Mouse (Mus musculus): Measurements from ENCODE around the gene Gpr119. TPM values are rescaled to one million over a fixed set of nuclear protein-coding genes. Genes with fewer than 3 reads are reported as not detected.

Gene Gpr119
- not detected in 2 replicates for polyA plus RNA-seq (2016; fragmentation: Nextera tagmentation; extraction: Ambion mirVana)

GRCm38 (mm10) chrX:48674171-48674570 is at the start of gene Gpr119:
Gpr119 (minus strand) TSS chrX:48674478.
- Histone ChIP-seq H3K9me3 (replicated peaks) (no peaks in the 10 kb centered on the region), H3K9ac (no peak within 1 kb of the TSS), H3K4me2 (no peak within 1 kb of the TSS), H3K36me3 (no peaks in the 10 kb centered on the region), H3K27me3 (replicated peaks) (no peaks in the 10 kb centered on the region), H3K27ac (no peak within 1 kb of the TSS), H3K4me1 (no peaks in the 10 kb centered on the region), H3K4me3 (no peak within 1 kb of the TSS)
- no peak for ATAC-seq
- 48% methylated on average over 4 of the region's 4 CpGs for WGBS (ENCODE audit: insufficient replicate concordance)

- Histone ChIP-seq H3K27ac (no peak overlapping the region), H3K4me1 (no peaks in the 10 kb centered on the region), H3K4me3 (no peak overlapping the region), H3K9me3 (replicated peaks) (no peaks in the 10 kb centered on the region), H3K27me3 (replicated peaks) (no peaks in the 10 kb centered on the region), H3K9ac (no peak overlapping the region), H3K36me3 (peaks cover 40% of the 10 kb centered on the region), H3K4me2 (no peak overlapping the region)
- no peak for ATAC-seq
- 82% methylated on average over 8 of the region's 8 CpGs for WGBS (ENCODE audit: insufficient replicate concordance)
Measured at GRCm38 (mm10) chrX:48712846-48713245, 38.6 kb upstream of the Gpr119 start.

GRCm38 (mm10) chrX:48709701-48710100 is 35.4 kb upstream of the Gpr119 start:
- no peak overlapping the region for H3K9ac ChIP-seq
- no peak overlapping the region for H3K4me2 ChIP-seq
- WGBS (ENCODE audit: insufficient replicate concordance): 86% methylated on average over 10 of the region's 10 CpGs
- no peaks in the 10 kb centered on the region for H3K4me1 ChIP-seq
- H3K4me3 ChIP-seq: no peak overlapping the region
- no peaks in the 10 kb centered on the region for H3K9me3 ChIP-seq (replicated peaks)
- no peak overlapping the region for H3K27ac ChIP-seq
- no peak for ATAC-seq
- H3K27me3 ChIP-seq (replicated peaks): no peaks in the 10 kb centered on the region
- peaks cover 44% of the 10 kb centered on the region for H3K36me3 ChIP-seq

GRCm38 (mm10) chrX:48694864-48695371 is 20.6 kb upstream of the Gpr119 start, which contains the start of gene Rbmx2:
Rbmx2 (plus strand) TSS chrX:48695004.
- H3K4me3 ChIP-seq: peak within 1 kb of the TSS; percentile 67
- H3K9ac ChIP-seq: peak within 1 kb of the TSS; percentile 73
- no peaks in the 10 kb centered on the region for H3K27me3 ChIP-seq (replicated peaks)
- peaks cover 9% of the 10 kb centered on the region for H3K4me1 ChIP-seq
- peak within 1 kb of the TSS; percentile 88 for H3K27ac ChIP-seq
- H3K9me3 ChIP-seq (replicated peaks): no peaks in the 10 kb centered on the region
- H3K36me3 ChIP-seq: peaks cover 11% of the 10 kb centered on the region
- ATAC-seq: peak; percentile 97
- WGBS (ENCODE audit: insufficient replicate concordance): 6% methylated on average over 42 of the region's 42 CpGs
- peak within 1 kb of the TSS; percentile 73 for H3K4me2 ChIP-seq

GRCm38 (mm10) chrX:48694460-48694859 is 20.2 kb upstream of the Gpr119 start:
- H3K4me2 ChIP-seq: peak overlapping the region; percentile 73
- peak overlapping the region; percentile 67 for H3K4me3 ChIP-seq
- peaks cover 11% of the 10 kb centered on the region for H3K36me3 ChIP-seq
- peak overlapping the region; percentile 73 for H3K9ac ChIP-seq
- no peak overlapping the region; the same call in 1 of the 2 replicates for H3K27ac ChIP-seq
- WGBS (ENCODE audit: insufficient replicate concordance): 14% methylated on average over 6 of the region's 6 CpGs
- no peaks in the 10 kb centered on the region for H3K9me3 ChIP-seq (replicated peaks)
- H3K4me1 ChIP-seq: peaks cover 9% of the 10 kb centered on the region
- H3K27me3 ChIP-seq (replicated peaks): no peaks in the 10 kb centered on the region
- peak; percentile 73 for ATAC-seq

- Histone ChIP-seq H3K4me3 (no peak overlapping the region), H3K27me3 (replicated peaks) (no peaks in the 10 kb centered on the region), H3K36me3 (no peaks in the 10 kb centered on the region), H3K4me1 (0 out of 2 replicates have a peak, but pooled peaks cover 4% of the 10 kb centered on the region), H3K4me2 (no peak overlapping the region), H3K27ac (no peak overlapping the region), H3K9me3 (replicated peaks) (no peaks in the 10 kb centered on the region), H3K9ac (no peak overlapping the region)
- ATAC-seq: peak; percentile 58; the same call in 1 of the 2 replicates
- 49% methylated on average over 5 of the region's 5 CpGs for WGBS (ENCODE audit: insufficient replicate concordance)
Measured at GRCm38 (mm10) chrX:48683857-48684256, 9.6 kb upstream of the Gpr119 start.

GRCm38 (mm10) chrX:48683451-48683850 is 9.2 kb upstream of the Gpr119 start:
- no peak overlapping the region for H3K4me3 ChIP-seq
- no peaks in the 10 kb centered on the region for H3K27me3 ChIP-seq (replicated peaks)
- no peak overlapping the region for H3K4me2 ChIP-seq
- no peaks in the 10 kb centered on the region for H3K36me3 ChIP-seq
- WGBS (ENCODE audit: insufficient replicate concordance): 17% methylated on average over 3 of the region's 3 CpGs
- H3K27ac ChIP-seq: no peak overlapping the region
- ATAC-seq: no peak
- H3K9me3 ChIP-seq (replicated peaks): no peaks in the 10 kb centered on the region
- H3K9ac ChIP-seq: no peak overlapping the region
- H3K4me1 ChIP-seq: 0 out of 2 replicates have a peak, but pooled peaks cover 4% of the 10 kb centered on the region

- WGBS (ENCODE audit: insufficient replicate concordance): 37% methylated on average over 3 of the region's 3 CpGs
- Histone ChIP-seq H3K27ac (no peak overlapping the region), H3K9me3 (replicated peaks) (no peaks in the 10 kb centered on the region), H3K4me1 (no peaks in the 10 kb centered on the region), H3K4me2 (no peak overlapping the region), H3K36me3 (no peaks in the 10 kb centered on the region), H3K9ac (no peak overlapping the region), H3K27me3 (replicated peaks) (no peaks in the 10 kb centered on the region), H3K4me3 (no peak overlapping the region)
- no peak for ATAC-seq
Measured at GRCm38 (mm10) chrX:48671714-48672113, 2.6 kb downstream of the Gpr119 start.

GRCm38 (mm10) chrX:48669588-48669987 is 4.7 kb downstream of the Gpr119 start:
- 61% methylated on average over 3 of the region's 3 CpGs for WGBS (ENCODE audit: insufficient replicate concordance)
- H3K9me3 ChIP-seq (replicated peaks): no peaks in the 10 kb centered on the region
- no peaks in the 10 kb centered on the region for H3K36me3 ChIP-seq
- no peaks in the 10 kb centered on the region for H3K4me1 ChIP-seq
- H3K27ac ChIP-seq: no peak overlapping the region
- ATAC-seq: no peak
- no peak overlapping the region for H3K4me3 ChIP-seq
- H3K27me3 ChIP-seq (replicated peaks): no peaks in the 10 kb centered on the region
- no peak overlapping the region for H3K9ac ChIP-seq
- no peak overlapping the region for H3K4me2 ChIP-seq

- H3K36me3 ChIP-seq: no peaks in the 10 kb centered on the region
- H3K27ac ChIP-seq: no peak overlapping the region
- no peak for ATAC-seq
- no peak overlapping the region for H3K4me2 ChIP-seq
- H3K9ac ChIP-seq: no peak overlapping the region
- WGBS (ENCODE audit: insufficient replicate concordance): 37% methylated on average over 6 of the region's 6 CpGs
- no peaks in the 10 kb centered on the region for H3K9me3 ChIP-seq (replicated peaks)
- no peaks in the 10 kb centered on the region for H3K27me3 ChIP-seq (replicated peaks)
- H3K4me1 ChIP-seq: no peaks in the 10 kb centered on the region
- H3K4me3 ChIP-seq: no peak overlapping the region
Measured at GRCm38 (mm10) chrX:48666807-48667206, 7.5 kb downstream of the Gpr119 start.

- Histone ChIP-seq H3K4me2 (no peak overlapping the region), H3K36me3 (no peaks in the 10 kb centered on the region), H3K9me3 (replicated peaks) (no peaks in the 10 kb centered on the region), H3K27ac (no peak overlapping the region), H3K27me3 (replicated peaks) (no peaks in the 10 kb centered on the region), H3K4me3 (no peak overlapping the region), H3K9ac (no peak overlapping the region), H3K4me1 (no peaks in the 10 kb centered on the region)
- WGBS (ENCODE audit: insufficient replicate concordance): 79% methylated on average over 2 of the region's 2 CpGs
- no peak for ATAC-seq
Measured at GRCm38 (mm10) chrX:48644122-48644521, 30.2 kb downstream of the Gpr119 start.

GRCm38 (mm10) chrX:48637032-48637431 is 37.2 kb downstream of the Gpr119 start:
- Histone ChIP-seq H3K36me3 (no peaks in the 10 kb centered on the region), H3K4me3 (no peak overlapping the region), H3K27me3 (replicated peaks) (no peaks in the 10 kb centered on the region), H3K9ac (no peak overlapping the region), H3K27ac (no peak overlapping the region), H3K4me2 (no peak overlapping the region), H3K4me1 (no peaks in the 10 kb centered on the region), H3K9me3 (replicated peaks) (no peaks in the 10 kb centered on the region)
- ATAC-seq: no peak
- WGBS (ENCODE audit: insufficient replicate concordance): 45% methylated on average over 2 of the region's 2 CpGs

GRCm38 (mm10) chrX:48624054-48624420 is 50.2 kb downstream of the Gpr119 start:
- Histone ChIP-seq H3K4me2 (peak overlapping the region; percentile 76), H3K4me1 (no peaks in the 10 kb centered on the region; the same call in 1 of the 2 replicates), H3K36me3 (no peaks in the 10 kb centered on the region), H3K9ac (peak overlapping the region; percentile 66), H3K27ac (no peak overlapping the region), H3K27me3 (replicated peaks) (no peaks in the 10 kb centered on the region), H3K9me3 (replicated peaks) (no peaks in the 10 kb centered on the region), H3K4me3 (peak overlapping the region; percentile 71)
- WGBS (ENCODE audit: insufficient replicate concordance): 12% methylated on average over 9 of the region's 9 CpGs
- ATAC-seq: no peak

Measured in liver, embryonic 12.5 days (tissue).